Mouse (Mus musculus): ENCODE measurements around the gene Grk6. TPM values are rescaled to one million over a fixed set of nuclear protein-coding genes. Genes with fewer than 3 reads are reported as not detected.
A peak's percentile ranks its signal among the peaks of the same experiment; 100 is the strongest.

Gene Grk6
- polyA plus RNA-seq, 1 experiment from 2014 or later = 58.5 TPM

GRCm38 (mm10) chr13:55450511-55450980 is 5.7 kb downstream of the Grk6 start:
- WGBS = 95% methylated on average over 11 of the region's 11 CpGs
- Histone ChIP-seq H3K4me1 (peaks cover 28% of the 10 kb centered on the region), H3K9me3 (no peaks in the 10 kb centered on the region), H3K27me3 (no peaks in the 10 kb centered on the region), H3K36me3 (peaks cover 67% of the 10 kb centered on the region), H3K27ac (replicated peaks) (no peak overlapping the region), H3K9ac (replicated peaks) (no peak overlapping the region), H3K4me2 (replicated peaks) (no peak overlapping the region), H3K4me3 (no peak overlapping the region)
- no peak for ATAC-seq (ENCODE audit: low FRiP score, low read depth)

- Histone ChIP-seq H3K27ac (replicated peaks) (no peak overlapping the region), H3K4me3 (no peak overlapping the region), H3K9ac (replicated peaks) (no peak overlapping the region), H3K9me3 (no peaks in the 10 kb centered on the region), H3K4me2 (replicated peaks) (no peak overlapping the region), H3K36me3 (peaks cover 74% of the 10 kb centered on the region), H3K27me3 (no peaks in the 10 kb centered on the region), H3K4me1 (peaks cover 22% of the 10 kb centered on the region)
- ATAC-seq (ENCODE audit: low FRiP score, low read depth) = no peak
- WGBS = 95% methylated on average over 10 of the region's 10 CpGs
Observed at GRCm38 (mm10) chr13:55451296-55451695, 6.4 kb downstream of the Grk6 start.

GRCm38 (mm10) chr13:55451785-55452549 is 7.1 kb downstream of the Grk6 start:
- Histone ChIP-seq H3K4me2 (replicated peaks) (no peak overlapping the region), H3K9me3 (no peaks in the 10 kb centered on the region), H3K4me3 (no peak overlapping the region), H3K27me3 (no peaks in the 10 kb centered on the region), H3K4me1 (peaks cover 15% of the 10 kb centered on the region), H3K27ac (replicated peaks) (no peak overlapping the region), H3K36me3 (peaks cover 79% of the 10 kb centered on the region), H3K9ac (replicated peaks) (no peak overlapping the region)
- 94% methylated on average over 16 of the region's 16 CpGs for WGBS
- ATAC-seq (ENCODE audit: low FRiP score, low read depth) = no peak

- Histone ChIP-seq H3K9ac (replicated peaks) (0 out of 2 replicates have a peak overlapping the region, but pooled peaks have one; percentile 91), H3K4me2 (replicated peaks) (peak overlapping the region; percentile 78; the same call in 1 of the 2 replicates), H3K27me3 (peaks cover 9% of the 10 kb centered on the region; the same call in 1 of the 2 replicates), H3K36me3 (peaks cover 43% of the 10 kb centered on the region), H3K4me3 (peak overlapping the region; percentile 68; the same call in 1 of the 2 replicates), H3K9me3 (no peaks in the 10 kb centered on the region), H3K27ac (replicated peaks) (peak overlapping the region; percentile 99), H3K4me1 (peaks cover 36% of the 10 kb centered on the region)
- ATAC-seq (ENCODE audit: low FRiP score, low read depth) = no peak
- WGBS = 51% methylated on average over 2 of the region's 2 CpGs
Observed at GRCm38 (mm10) chr13:55462965-55463364, 18.1 kb downstream of the Grk6 start.

GRCm38 (mm10) chr13:55463399-55464026 is 18.6 kb downstream of the Grk6 start:
- peak; percentile 1; the same call in 1 of the 2 replicates for ATAC-seq (ENCODE audit: low FRiP score, low read depth)

GRCm38 (mm10) chr13:55464027-55464884 is 19.4 kb downstream of the Grk6 start, which contains the start of gene Prr7:
Gene Prr7 (plus strand): TSS chr13:55464267.
- peak within 1 kb of the TSS; percentile 91 for H3K9ac ChIP-seq (replicated peaks)
- peak within 1 kb of the TSS; percentile 99 for H3K27ac ChIP-seq (replicated peaks)
- H3K9me3 ChIP-seq = no peaks in the 10 kb centered on the region
- H3K36me3 ChIP-seq = peaks cover 30% of the 10 kb centered on the region
- H3K4me2 ChIP-seq (replicated peaks) = peak within 1 kb of the TSS; percentile 78
- peaks cover 10% of the 10 kb centered on the region; the same call in 1 of the 2 replicates for H3K27me3 ChIP-seq
- H3K4me3 ChIP-seq = peak within 1 kb of the TSS; percentile 68
- peaks cover 49% of the 10 kb centered on the region for H3K4me1 ChIP-seq
- WGBS = under 1% methylated on average over 78 of the region's 84 CpGs
- ATAC-seq (ENCODE audit: low FRiP score, low read depth) = peak; percentile 82

More at GRCm38 (mm10) chr13:55463399-55464026, 18.6 kb downstream of the Grk6 start:
- Histone ChIP-seq H3K4me2 (replicated peaks) (peak overlapping the region; percentile 78), H3K4me3 (peak overlapping the region; percentile 68), H3K27ac (replicated peaks) (peak overlapping the region; percentile 99), H3K4me1 (peaks cover 42% of the 10 kb centered on the region), H3K36me3 (peaks cover 38% of the 10 kb centered on the region), H3K9ac (replicated peaks) (peak overlapping the region; percentile 91), H3K27me3 (peaks cover 10% of the 10 kb centered on the region; the same call in 1 of the 2 replicates), H3K9me3 (no peaks in the 10 kb centered on the region)
- 8% methylated on average over 14 of the region's 14 CpGs for WGBS

- ATAC-seq (ENCODE audit: low FRiP score, low read depth) = peak; percentile 25; the same call in 1 of the 2 replicates
- H3K4me3 ChIP-seq = peak overlapping the region; percentile 68
- peaks cover 58% of the 10 kb centered on the region for H3K4me1 ChIP-seq
- H3K27me3 ChIP-seq = peaks cover 10% of the 10 kb centered on the region; the same call in 1 of the 2 replicates
- H3K9ac ChIP-seq (replicated peaks) = peak overlapping the region; percentile 91
- H3K4me2 ChIP-seq (replicated peaks) = peak overlapping the region; percentile 78
- no peaks in the 10 kb centered on the region for H3K9me3 ChIP-seq
- peak overlapping the region; percentile 99 for H3K27ac ChIP-seq (replicated peaks)
- WGBS = 2% methylated on average over 3 of the region's 3 CpGs
- peaks cover 21% of the 10 kb centered on the region for H3K36me3 ChIP-seq
Observed at GRCm38 (mm10) chr13:55465184-55465583, 20.3 kb downstream of the Grk6 start.

- Histone ChIP-seq H3K27ac (replicated peaks) (peak overlapping the region; percentile 99), H3K4me3 (peak overlapping the region; percentile 68), H3K27me3 (peaks cover 10% of the 10 kb centered on the region; the same call in 1 of the 2 replicates), H3K4me1 (peaks cover 66% of the 10 kb centered on the region), H3K9me3 (no peaks in the 10 kb centered on the region), H3K36me3 (peaks cover 13% of the 10 kb centered on the region; the same call in 1 of the 2 replicates), H3K4me2 (replicated peaks) (peak overlapping the region; percentile 78), H3K9ac (replicated peaks) (peak overlapping the region; percentile 91)
- WGBS = 67% methylated on average over 5 of the region's 5 CpGs
- no peak for ATAC-seq (ENCODE audit: low FRiP score, low read depth)
Observed at GRCm38 (mm10) chr13:55465830-55466440, 21.1 kb downstream of the Grk6 start.

- no peak overlapping the region for H3K4me3 ChIP-seq
- H3K27me3 ChIP-seq = 0 out of 2 replicates have a peak, but pooled peaks cover 2% of the 10 kb centered on the region
- no peak overlapping the region; the same call in 1 of the 2 replicates for H3K9ac ChIP-seq (replicated peaks)
- WGBS = 40% methylated on average over 13 of the region's 13 CpGs
- H3K27ac ChIP-seq (replicated peaks) = no peak overlapping the region
- no peaks in the 10 kb centered on the region for H3K9me3 ChIP-seq
- H3K36me3 ChIP-seq = peaks cover 6% of the 10 kb centered on the region
- no peak for ATAC-seq (ENCODE audit: low FRiP score, low read depth)
- peaks cover 86% of the 10 kb centered on the region for H3K4me1 ChIP-seq
- H3K4me2 ChIP-seq (replicated peaks) = no peak overlapping the region
Observed at GRCm38 (mm10) chr13:55468851-55469560, 24.1 kb downstream of the Grk6 start.

- 34% methylated on average over 9 of the region's 9 CpGs for WGBS
- peaks cover 20% of the 10 kb centered on the region for H3K36me3 ChIP-seq
- ATAC-seq (ENCODE audit: low FRiP score, low read depth) = no peak
- H3K4me3 ChIP-seq = no peak overlapping the region
- peaks cover 90% of the 10 kb centered on the region for H3K4me1 ChIP-seq
- H3K27me3 ChIP-seq = 0 out of 2 replicates have a peak, but pooled peaks cover 2% of the 10 kb centered on the region
- no peaks in the 10 kb centered on the region for H3K9me3 ChIP-seq
- H3K9ac ChIP-seq (replicated peaks) = peak overlapping the region; percentile 46; the same call in 1 of the 2 replicates
- peak overlapping the region; percentile 90; the same call in 1 of the 2 replicates for H3K4me2 ChIP-seq (replicated peaks)
- peak overlapping the region; percentile 91 for H3K27ac ChIP-seq (replicated peaks)
Observed at GRCm38 (mm10) chr13:55470372-55470771, 25.5 kb downstream of the Grk6 start.

Measured in midbrain, embryonic 12.5 days (tissue).